Mouse (Mus musculus) frontal cortex, postnatal 10 days (tissue): Measurements from ENCODE around the gene Apmap.

ENCODE experiments used
- DNase-seq, 2 experiments: peaks; one replicate each; pipeline ENCODE4 v3.0.0; 2022; ENCODE audit warnings: low spot score in 2 of 2, mixed read lengths in 1 of 2

Apmap gene

DNA sequence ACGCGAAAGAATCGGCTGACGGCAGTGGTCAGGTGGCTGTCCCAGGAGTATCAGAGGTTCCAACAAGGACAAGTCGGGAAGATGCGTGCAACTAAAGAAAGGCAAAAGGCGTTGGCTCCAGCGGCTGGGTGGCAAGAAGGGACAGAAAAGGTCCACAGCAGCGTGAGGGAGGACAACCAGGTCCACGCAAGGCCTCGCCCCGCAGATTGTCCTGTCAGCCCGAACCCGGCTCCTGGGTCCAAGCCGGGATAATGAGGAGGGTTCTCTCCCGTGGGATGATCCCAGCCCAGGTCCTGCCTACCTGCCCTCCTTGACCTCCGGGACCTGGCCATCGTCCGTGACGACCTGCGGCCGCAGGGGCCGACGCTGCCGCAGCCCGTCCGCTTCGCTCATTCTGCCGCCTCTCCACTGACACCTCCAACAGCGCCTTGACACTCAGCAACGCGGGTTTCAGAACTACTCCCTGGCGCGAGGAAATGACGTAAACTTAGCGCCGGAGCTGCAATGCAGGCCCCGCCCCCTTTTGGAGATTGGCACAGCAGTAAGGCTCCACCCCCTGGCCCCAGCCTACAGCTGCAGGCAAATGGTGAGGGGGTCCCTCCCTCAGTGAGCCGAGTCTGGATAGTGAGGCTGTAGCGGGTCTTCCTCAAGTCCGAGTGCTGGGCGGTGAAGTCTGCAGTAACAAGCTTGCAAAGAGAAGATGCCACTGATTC, at the start of gene Apmap:
Apmap (minus strand) TSS at position 481 of the 713 bp plus-strand sequence.
- DNase-seq = peak; percentile 94 to 98

DNA sequence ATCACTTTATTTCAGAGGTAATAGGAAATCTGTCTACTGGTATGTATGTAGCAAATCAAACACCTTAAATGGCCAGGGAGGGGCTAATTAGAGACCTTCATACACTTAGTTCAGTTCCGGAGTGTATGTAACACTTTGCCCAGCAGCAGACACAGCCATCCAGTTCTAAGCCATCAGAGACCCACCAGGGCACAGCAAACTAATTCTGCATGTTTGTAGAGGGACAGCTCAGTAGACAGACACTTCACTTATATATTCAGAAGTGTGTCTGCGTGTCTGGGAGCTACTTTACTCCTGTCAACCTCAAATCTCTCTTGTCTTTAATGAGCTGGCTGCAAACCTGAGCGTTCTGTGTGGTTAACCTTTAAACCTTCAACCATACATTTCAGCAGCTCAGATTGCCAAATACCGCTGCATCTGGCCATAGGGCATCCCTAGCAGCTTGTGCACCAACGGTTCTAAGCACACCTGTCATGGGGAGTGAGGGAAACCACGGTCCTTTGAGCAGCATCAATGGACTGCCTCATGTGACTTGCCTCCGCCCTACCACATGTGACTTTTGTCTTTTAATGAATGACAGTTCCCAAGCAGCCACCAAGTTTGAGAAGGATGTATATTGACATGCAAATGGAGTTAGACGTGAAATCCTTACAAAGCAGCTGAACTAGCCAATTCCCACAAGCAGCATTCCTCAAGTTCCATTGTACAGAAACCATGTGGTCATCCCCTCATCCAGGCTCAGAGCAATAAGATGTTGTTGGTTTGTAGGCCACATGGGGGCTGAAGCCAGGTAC, 48.8 kb upstream of the Apmap start:
- DNase-seq = no peak

- DNase-seq = no peak
Measured at GRCm38 (mm10) chr2:150656112-150656511, 47.7 kb upstream of the Apmap start.

DNA sequence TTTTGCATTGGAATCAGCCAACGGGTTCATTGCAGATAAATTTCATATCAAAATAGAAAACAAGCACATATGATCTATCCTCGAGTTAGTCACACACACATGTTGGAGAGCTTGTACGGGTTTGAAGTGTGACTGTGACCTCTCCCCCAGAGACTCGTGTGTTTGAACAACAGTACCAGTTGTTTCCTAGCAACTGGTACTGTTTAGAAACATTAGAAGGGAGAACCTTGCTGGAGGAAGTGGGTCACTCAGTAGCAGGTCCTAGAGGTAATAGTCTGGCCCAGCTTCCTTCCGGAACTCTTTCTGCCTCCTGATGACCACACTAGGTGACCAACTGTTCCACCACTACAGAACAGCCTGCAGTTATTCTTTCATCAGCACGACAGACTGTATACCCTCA, 46.9 kb upstream of the Apmap start:
- no peak for DNase-seq

DNA sequence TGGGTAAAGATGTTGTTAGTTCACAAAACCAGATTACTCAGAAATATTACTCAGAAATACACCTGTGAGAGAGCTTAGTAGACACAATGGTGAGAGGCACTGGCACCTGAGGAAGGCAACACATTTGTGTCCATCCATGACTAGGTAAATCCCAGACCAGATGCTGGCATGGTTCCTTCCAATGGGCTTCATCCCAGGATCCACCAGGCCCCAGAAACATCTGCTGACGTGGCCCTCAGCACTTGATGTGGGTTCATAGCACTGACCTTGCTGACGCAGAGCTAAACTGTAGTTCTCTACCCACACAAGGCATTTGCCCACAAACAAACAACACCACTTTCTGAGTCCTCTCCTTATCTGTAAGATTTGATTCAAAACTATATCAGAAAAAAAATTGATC, 46.4 kb upstream of the Apmap start:
- no peak for DNase-seq

- no peak for DNase-seq
Measured at GRCm38 (mm10) chr2:150651366-150651765, 43.0 kb upstream of the Apmap start.

DNA sequence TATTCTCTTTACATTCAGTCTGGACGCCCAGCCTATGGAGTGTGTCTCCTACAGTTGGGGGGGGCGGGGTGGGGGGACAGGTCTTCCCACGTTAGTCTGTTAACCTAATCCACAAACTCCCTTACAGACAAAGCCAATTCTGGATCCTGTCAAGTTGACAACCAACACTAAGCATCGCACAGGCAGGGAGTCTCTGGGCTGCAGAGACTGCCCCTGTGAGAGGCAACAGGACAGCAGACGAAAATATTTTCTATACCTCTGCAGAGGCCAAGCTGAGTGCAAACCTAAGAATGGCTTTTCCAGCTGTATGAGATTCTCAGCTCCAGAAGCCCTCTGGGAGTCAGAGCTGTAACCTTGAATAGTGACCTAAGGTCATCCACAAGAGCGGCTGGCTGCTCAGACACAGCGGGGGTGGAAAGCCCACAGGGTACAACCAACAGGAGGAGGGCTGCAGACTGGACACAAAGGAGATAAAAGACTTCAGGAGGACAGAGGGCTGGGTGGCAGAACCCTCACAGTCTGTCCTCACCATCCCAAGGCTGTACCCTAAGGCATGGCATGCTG, 42.2 kb upstream of the Apmap start:
- DNase-seq = no peak

GRCm38 (mm10) chr2:150648300-150648895, 40.0 kb upstream of the Apmap start:
- no peak for DNase-seq

DNA sequence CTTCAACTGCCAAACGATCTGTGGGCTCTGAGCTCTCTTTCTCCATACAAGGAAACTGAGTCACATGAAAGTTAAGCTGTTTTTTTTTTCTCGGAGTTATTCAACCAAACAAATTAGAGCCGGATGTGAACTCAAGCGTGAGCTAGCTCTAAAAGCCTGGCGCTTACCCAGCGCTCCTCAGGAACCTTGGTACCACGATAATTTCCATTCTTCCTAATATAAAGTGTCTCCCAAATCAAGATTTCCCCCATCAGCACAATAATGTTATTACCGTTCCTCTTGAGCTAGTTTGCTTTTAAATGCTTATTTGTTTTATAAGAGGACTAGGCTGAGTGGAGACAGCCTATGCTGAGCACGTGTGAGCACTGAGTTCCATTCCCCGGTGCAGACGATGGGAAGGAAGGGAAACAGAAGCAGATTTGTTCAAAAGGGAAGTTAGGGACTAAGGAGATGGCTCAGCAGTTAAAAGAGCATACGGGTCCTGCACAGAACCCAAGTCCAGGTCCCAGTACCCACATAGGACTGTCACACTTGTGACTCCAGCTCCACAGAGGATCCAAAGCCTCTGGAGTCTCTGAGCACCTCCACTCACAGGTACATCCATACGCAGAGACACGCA, 39.4 kb upstream of the Apmap start:
- DNase-seq = no peak

DNA sequence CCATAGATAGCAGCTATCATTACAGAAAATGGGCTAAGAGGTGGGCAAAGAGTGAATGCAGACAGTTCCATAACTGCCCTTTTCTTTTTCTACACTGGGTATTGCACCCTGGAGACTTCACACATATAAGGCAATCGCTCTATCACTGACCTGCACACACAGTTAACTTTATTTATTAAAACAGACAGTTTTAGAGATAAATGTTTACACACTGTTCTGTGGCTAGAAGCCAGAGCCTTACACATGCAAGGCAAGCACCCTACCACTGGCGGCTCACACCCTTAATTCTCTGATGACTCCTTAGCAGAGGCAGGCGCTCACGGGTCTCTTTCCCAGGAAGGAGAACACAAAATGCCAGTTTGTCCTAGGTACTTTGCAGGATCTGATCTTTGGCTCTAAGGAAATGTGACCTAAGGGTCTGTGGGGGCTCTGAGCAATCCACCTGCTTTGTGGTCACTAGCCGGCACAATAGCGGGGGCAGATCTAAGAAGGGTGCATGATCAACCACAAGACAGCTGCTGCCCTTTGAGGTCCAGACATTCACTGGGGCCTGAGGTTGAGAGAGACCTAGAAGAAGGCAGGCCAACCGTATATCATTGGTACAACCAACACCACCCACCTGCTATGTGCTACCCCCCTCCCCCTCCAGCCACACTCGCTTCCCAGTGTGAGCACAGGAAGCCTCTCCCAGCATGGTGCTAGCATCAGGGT, 38.2 kb upstream of the Apmap start:
- no peak for DNase-seq

DNA sequence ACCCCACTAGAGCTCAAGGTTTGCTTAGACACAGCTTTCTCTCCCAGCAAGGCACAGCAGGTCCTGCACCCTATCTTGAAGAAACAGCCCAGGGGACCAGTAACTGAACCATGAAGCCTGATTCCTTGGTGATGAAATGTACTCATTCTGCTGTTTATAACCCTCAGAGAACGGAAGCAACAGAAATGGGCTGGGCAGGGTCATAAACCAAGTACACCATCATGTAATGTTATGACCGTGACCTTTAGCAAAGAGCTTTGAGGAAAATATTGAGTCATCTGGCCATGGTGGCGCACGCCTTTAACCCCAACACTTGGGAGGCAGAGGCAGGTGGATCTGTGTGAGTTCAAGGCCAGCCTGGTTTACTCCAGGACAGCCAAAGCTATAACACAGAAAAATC, 36.9 kb upstream of the Apmap start:
- DNase-seq = no peak

DNA sequence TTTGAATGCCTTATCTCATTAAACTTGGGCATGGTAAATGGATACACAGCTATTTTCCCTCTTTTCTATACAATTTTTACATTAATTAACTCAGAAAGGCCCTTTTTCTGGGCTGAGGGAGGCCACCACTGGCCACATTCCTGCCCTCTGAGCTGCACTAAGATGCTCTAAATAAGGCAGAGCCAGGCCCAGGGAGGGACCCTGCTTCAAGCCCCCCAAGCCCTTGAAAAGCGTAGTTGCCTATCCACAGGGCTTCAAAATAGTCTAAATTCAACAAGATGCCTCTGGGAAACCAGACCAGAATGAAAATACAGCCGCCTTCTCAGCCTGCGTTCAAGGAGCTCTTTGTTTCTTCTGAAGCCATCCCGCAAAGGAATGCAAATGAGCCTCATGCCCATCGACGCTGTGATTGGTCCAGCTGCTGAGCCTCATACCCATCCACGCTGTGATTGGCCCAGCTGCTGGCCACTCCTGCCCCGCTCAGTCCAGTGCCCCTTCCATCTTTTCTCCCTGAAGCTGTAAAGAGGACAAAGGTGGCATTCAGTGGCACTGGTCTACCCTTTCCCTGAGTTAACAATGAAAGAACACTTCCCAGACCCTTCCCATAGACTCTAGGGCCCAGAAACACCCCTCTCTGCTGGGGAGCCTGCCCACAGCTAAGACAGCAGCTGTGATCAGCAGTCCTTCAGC, 35.5 kb upstream of the Apmap start:
- DNase-seq = peak; percentile 68 to 81

GRCm38 (mm10) chr2:150643166-150643565, 34.8 kb upstream of the Apmap start:
- DNase-seq = no peak

GRCm38 (mm10) chr2:150638370-150638733, 30.0 kb upstream of the Apmap start:
- no peak for DNase-seq

- DNase-seq = no peak
Measured at GRCm38 (mm10) chr2:150637702-150638369, 29.5 kb upstream of the Apmap start.

DNA sequence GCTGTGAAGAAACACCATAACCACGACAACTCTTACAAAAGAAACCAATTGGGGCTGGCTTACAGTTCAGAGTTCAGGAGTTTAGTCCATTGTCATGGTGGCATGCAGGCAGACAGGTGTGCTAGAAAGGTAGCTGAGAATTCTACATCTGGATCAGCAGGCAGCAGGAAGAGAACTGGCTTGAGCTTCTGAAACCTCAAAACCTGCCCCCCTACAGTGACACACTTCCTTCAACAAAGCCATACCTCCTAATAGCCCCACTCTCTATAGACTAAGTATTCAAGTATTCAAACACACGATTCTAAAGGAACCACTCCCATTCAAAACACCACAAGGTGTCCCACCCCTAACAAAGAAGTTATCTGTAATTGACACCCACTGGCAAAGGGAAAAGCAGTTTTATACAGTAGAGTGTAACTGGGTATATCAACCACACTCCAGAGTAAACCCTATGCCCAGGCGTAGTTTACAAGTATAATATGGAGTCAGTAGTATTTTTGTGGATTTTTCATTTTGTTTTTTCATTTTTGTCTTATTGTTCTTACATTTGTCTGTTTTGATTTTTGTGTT, 27.6 kb upstream of the Apmap start:
- DNase-seq = no peak

- DNase-seq = no peak
Measured at GRCm38 (mm10) chr2:150629255-150629654, 20.9 kb upstream of the Apmap start.

- no peak for DNase-seq
Measured at GRCm38 (mm10) chr2:150627140-150627539, 18.8 kb upstream of the Apmap start.

GRCm38 (mm10) chr2:150624926-150625325, 16.6 kb upstream of the Apmap start:
- no peak for DNase-seq

DNA sequence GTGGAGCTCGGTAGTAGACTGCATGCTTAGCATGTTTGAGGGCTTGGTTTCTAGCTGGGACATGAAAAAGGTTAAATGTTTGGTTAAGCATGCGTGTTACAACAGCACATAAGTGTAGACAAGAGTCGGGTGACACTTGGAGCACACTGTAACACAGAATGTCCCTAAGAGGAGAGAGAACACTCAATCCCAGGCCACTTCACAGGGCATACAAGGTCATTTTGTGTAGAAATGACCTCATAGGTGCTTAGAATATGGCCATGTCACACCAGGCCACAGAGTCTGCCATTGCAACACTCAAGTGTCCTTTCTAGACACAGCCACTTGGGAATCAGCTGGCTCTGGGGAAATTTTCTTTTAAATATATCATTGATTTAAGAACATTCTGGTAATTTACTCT, 15.6 kb upstream of the Apmap start:
- DNase-seq = no peak
